Mouse (Mus musculus) embryonic facial prominence, embryonic 14.5 days (tissue): ENCODE data around the gene Wdr89. TPM values are rescaled to one million over a fixed set of nuclear protein-coding genes. Genes with fewer than 3 reads are reported as not detected.

Experiments
- ATAC-seq: fragments of 200-750 bp; cut with Nextera tagmentation; 2 replicates; pipeline ENCODE4 v1.8.0; 2017; ENCODE audit warnings: low read depth, moderate number of reproducible peaks, moderate TSS enrichment
- DNase-seq: peaks from one replicate; pipeline ENCODE4 v3.0.0-alpha.2; 2015; ENCODE audit warnings: low spot score
- H3K27ac ChIP-seq: fragments of 300-500 bp; sonication (generic); replicated peaks from 2 replicates; pipeline ENCODE4 v1.5.1; 2014; ENCODE audit warnings: low read depth, mild to moderate bottlenecking, low read length, moderate library complexity
- H3K27me3 ChIP-seq: fragments of 300-500 bp; sonication (generic); replicated peaks from 2 replicates; pipeline ENCODE4 v1.6.1; 2014; ENCODE audit warnings: low read length; ENCODE audit not compliant: control insufficient read depth, insufficient read depth
- H3K36me3 ChIP-seq: fragments of 300-500 bp; sonication (generic); 2 replicates; pipeline ENCODE4 v1.6.1; 2014; ENCODE audit warnings: low read length, mixed read lengths; ENCODE audit not compliant: control insufficient read depth, insufficient read depth
- H3K4me1 ChIP-seq: fragments of 300-500 bp; sonication (generic); 2 replicates; pipeline ENCODE4 v1.6.1; 2014; ENCODE audit warnings: antibody characterized with exemption, low read length; ENCODE audit not compliant: control insufficient read depth, insufficient read depth
- H3K4me2 ChIP-seq: fragments of 300-500 bp; sonication (generic); 2 replicates; pipeline ENCODE4 v1.6.1; 2014; ENCODE audit warnings: low read depth, mild to moderate bottlenecking, low read length, moderate library complexity, mixed read lengths
- H3K4me3 ChIP-seq: fragments of 300-500 bp; sonication (generic); 2 replicates; pipeline ENCODE4 v1.5.1; 2014; ENCODE audit warnings: low read depth, mild to moderate bottlenecking, low read length
- H3K9ac ChIP-seq: fragments of 300-500 bp; sonication (generic); 2 replicates; pipeline ENCODE4 v1.6.1; 2014; ENCODE audit warnings: low read depth, mild to moderate bottlenecking, low read length, moderate library complexity, mixed read lengths
- H3K9me3 ChIP-seq: fragments of 300-500 bp; sonication (generic); 2 replicates; pipeline ENCODE4 v1.6.1; 2016; ENCODE audit warnings: low read length; ENCODE audit not compliant: control insufficient read depth
- WGBS: fragments of 180-500 bp; shearing (Covaris S2); extraction: QIAGEN DNeasy Blood & Tissue Kit; methylation state at CpG from one replicate; pipeline ENCODE4 v1.1.7; 2014; 5-methylcytosine and 5-hydroxymethylcytosine counted together
- polyA plus RNA-seq: library from polyadenylated mRNA; unstranded; fragments of >200 nt; fragmentation: Nextera tagmentation; extraction: Ambion mirVana; gene quantifications from 2 replicates; pipeline ENCODE4 v1.2.1, GENCODE M21; 2014

The Wdr89 gene
- polyA plus RNA-seq, 1 experiment from 2014 or later: 10.2 TPM

- H3K4me1 ChIP-seq: no peaks in the 10 kb centered on the region
- no peak for ATAC-seq
- no peak for DNase-seq
- no peak overlapping the region for H3K4me2 ChIP-seq
- no peak overlapping the region for H3K9ac ChIP-seq
- no peak overlapping the region for H3K27ac ChIP-seq
- no peaks in the 10 kb centered on the region for H3K9me3 ChIP-seq
- no peaks in the 10 kb centered on the region for H3K36me3 ChIP-seq
- WGBS: 100% methylated on average over 1 of the region's 1 CpGs
- H3K27me3 ChIP-seq: no peaks in the 10 kb centered on the region
- no peak overlapping the region for H3K4me3 ChIP-seq
Measured at GRCm38 (mm10) chr12:75641726-75642125, 27.6 kb downstream of the Wdr89 start.

DNA sequence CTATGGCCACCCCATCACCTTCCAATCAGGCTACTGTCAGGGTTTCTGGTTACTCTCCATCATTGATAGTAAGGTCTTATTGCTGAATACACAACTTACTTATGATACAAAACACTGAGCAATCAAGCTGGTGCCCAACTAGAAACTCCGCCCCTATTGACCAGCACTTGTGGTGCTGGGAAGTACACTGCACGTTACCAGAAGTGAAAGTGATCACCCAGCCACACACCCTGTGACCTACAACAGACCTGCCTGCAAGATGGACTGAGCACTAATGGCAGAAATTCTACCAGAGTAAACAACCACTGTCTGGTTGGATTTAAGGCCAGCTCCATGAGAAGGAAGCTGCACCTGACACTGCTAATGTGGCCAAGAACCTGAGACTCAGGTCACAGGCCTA, 31.0 kb downstream of the Wdr89 start:
- Histone ChIP-seq H3K9me3 (no peaks in the 10 kb centered on the region), H3K27ac (no peak overlapping the region)
- WGBS: 78% methylated on average over 2 of the region's 2 CpGs

GRCm38 (mm10) chr12:75637103-75637502, 32.2 kb downstream of the Wdr89 start:
- 81% methylated on average over 3 of the region's 3 CpGs for WGBS
- Histone ChIP-seq H3K4me1 (no peaks in the 10 kb centered on the region), H3K4me2 (no peak overlapping the region), H3K9me3 (no peaks in the 10 kb centered on the region), H3K9ac (no peak overlapping the region), H3K27ac (no peak overlapping the region), H3K36me3 (peaks cover 10% of the 10 kb centered on the region), H3K4me3 (no peak overlapping the region), H3K27me3 (no peaks in the 10 kb centered on the region)
- ATAC-seq: no peak
- no peak for DNase-seq

More for the DNA sequence above, 31.0 kb downstream of the Wdr89 start:
- no peak overlapping the region for H3K4me2 ChIP-seq
- H3K4me1 ChIP-seq: no peaks in the 10 kb centered on the region
- ATAC-seq: no peak
- no peak for DNase-seq
- no peaks in the 10 kb centered on the region for H3K27me3 ChIP-seq
- no peaks in the 10 kb centered on the region for H3K36me3 ChIP-seq
- no peak overlapping the region for H3K4me3 ChIP-seq
- no peak overlapping the region for H3K9ac ChIP-seq

DNA sequence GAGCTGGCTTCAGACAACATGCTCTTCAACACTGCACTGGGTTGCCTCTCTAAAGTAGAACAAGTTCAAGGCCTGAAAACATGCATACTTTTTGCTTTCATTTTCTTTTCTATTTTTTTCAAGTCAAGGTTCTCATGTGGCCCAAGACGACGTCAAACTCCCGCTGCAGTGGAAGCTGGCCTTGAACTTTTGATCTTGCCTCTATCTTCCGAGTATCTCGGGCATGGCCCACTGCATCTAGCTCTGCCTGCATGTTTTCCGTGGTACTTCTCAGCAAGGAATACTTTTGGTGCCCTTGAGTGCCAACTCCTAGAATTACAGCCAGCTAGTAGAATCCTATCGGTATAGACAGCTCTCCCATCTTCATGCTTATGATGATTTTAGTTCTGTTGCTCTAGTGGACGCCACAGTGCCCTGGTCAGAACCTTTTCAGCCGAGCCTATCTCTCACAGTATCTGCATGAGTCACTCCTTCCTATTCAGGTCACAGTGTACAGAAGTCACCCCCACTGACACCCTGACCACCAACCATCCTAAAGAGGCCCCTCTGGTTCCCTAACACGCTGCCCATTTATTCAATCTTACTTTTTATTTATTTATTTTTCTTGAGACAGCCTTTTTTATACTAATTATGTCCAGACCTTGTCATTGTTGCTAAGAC, 33.4 kb downstream of the Wdr89 start:
- DNase-seq (no peak), ATAC-seq (no peak)
- H3K4me3 ChIP-seq: no peak overlapping the region
- no peaks in the 10 kb centered on the region for H3K4me1 ChIP-seq
- no peak overlapping the region for H3K4me2 ChIP-seq
- H3K27ac ChIP-seq: no peak overlapping the region
- no peak overlapping the region for H3K9ac ChIP-seq
- peaks cover 14% of the 10 kb centered on the region for H3K36me3 ChIP-seq
- H3K27me3 ChIP-seq: no peaks in the 10 kb centered on the region
- WGBS: 87% methylated on average over 10 of the region's 10 CpGs
- no peaks in the 10 kb centered on the region for H3K9me3 ChIP-seq

GRCm38 (mm10) chr12:75629618-75630017, 39.7 kb downstream of the Wdr89 start:
- Histone ChIP-seq H3K9me3 (no peaks in the 10 kb centered on the region), H3K27ac (no peak overlapping the region), H3K27me3 (no peaks in the 10 kb centered on the region), H3K4me1 (no peaks in the 10 kb centered on the region), H3K4me2 (no peak overlapping the region), H3K9ac (no peak overlapping the region), H3K4me3 (no peak overlapping the region), H3K36me3 (peaks cover 14% of the 10 kb centered on the region)
- DNase-seq (no peak), ATAC-seq (no peak)
- 52% methylated on average over 1 of the region's 1 CpGs for WGBS

DNA sequence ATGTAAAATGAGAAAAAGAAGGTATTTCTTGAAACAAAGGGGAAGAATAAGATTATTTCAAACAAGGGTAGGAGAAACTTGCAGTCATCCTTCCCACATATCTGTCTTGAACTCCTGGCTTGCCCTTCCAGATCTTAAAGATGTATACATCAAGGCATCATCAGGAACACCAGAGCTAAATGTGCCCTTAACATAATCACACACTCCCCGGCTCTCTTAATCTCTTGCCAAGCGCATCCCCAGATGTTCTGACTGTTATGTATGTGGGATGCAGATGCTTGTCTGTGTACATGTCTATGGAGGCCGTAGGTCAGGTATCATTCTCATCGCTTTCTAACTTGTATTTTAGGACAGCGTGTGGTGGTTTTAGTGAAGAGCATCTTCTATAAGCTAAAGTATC, 46.0 kb downstream of the Wdr89 start:
- ATAC-seq (no peak), DNase-seq (no peak)
- Histone ChIP-seq H3K27me3 (no peaks in the 10 kb centered on the region), H3K9me3 (0 out of 2 replicates have a peak, but pooled peaks cover 7% of the 10 kb centered on the region), H3K27ac (no peak overlapping the region), H3K9ac (no peak overlapping the region), H3K4me1 (no peaks in the 10 kb centered on the region), H3K4me3 (no peak overlapping the region), H3K4me2 (no peak overlapping the region), H3K36me3 (no peaks in the 10 kb centered on the region)
- WGBS: 89% methylated on average over 5 of the region's 5 CpGs

- no peaks in the 10 kb centered on the region for H3K36me3 ChIP-seq
- H3K9me3 ChIP-seq: 0 out of 2 replicates have a peak, but pooled peaks cover 7% of the 10 kb centered on the region
- DNase-seq: no peak
- no peak overlapping the region for H3K27ac ChIP-seq
- H3K9ac ChIP-seq: no peak overlapping the region
- H3K4me3 ChIP-seq: no peak overlapping the region
- no peaks in the 10 kb centered on the region for H3K4me1 ChIP-seq
- 68% methylated on average over 3 of the region's 3 CpGs for WGBS
- no peak overlapping the region for H3K4me2 ChIP-seq
- no peaks in the 10 kb centered on the region for H3K27me3 ChIP-seq
- no peak for ATAC-seq
Measured at GRCm38 (mm10) chr12:75622835-75623234, 46.5 kb downstream of the Wdr89 start.

GRCm38 (mm10) chr12:75616841-75617240, 52.5 kb downstream of the Wdr89 start:
- WGBS: 67% methylated on average over 8 of the region's 8 CpGs
- 0 out of 2 replicates have a peak, but pooled peaks cover 5% of the 10 kb centered on the region for H3K9me3 ChIP-seq
- ATAC-seq (no peak), DNase-seq (no peak)
- no peaks in the 10 kb centered on the region for H3K36me3 ChIP-seq
- no peak overlapping the region for H3K4me3 ChIP-seq
- H3K4me2 ChIP-seq: no peak overlapping the region
- no peaks in the 10 kb centered on the region for H3K4me1 ChIP-seq
- no peaks in the 10 kb centered on the region for H3K27me3 ChIP-seq
- H3K27ac ChIP-seq: no peak overlapping the region
- no peak overlapping the region for H3K9ac ChIP-seq

GRCm38 (mm10) chr12:75616158-75616791, 53.1 kb downstream of the Wdr89 start:
- 8% methylated on average over 23 of the region's 24 CpGs for WGBS
- H3K4me3 ChIP-seq: peak overlapping the region; percentile 35
- 0 out of 2 replicates have a peak, but pooled peaks cover 3% of the 10 kb centered on the region for H3K9me3 ChIP-seq
- H3K9ac ChIP-seq: no peak overlapping the region
- H3K27ac ChIP-seq: no peak overlapping the region
- no peaks in the 10 kb centered on the region for H3K4me1 ChIP-seq
- H3K4me2 ChIP-seq: peak overlapping the region; percentile 55
- H3K27me3 ChIP-seq: no peaks in the 10 kb centered on the region
- ATAC-seq (peak; percentile 30; the same call in 1 of the 2 replicates), DNase-seq (peak; percentile 25)
- H3K36me3 ChIP-seq: no peaks in the 10 kb centered on the region
